Mouse (Mus musculus) heart, embryonic 13.5 days (tissue): ENCODE results near the gene Adck1. TPM values are rescaled to one million over a fixed set of nuclear protein-coding genes. Genes with fewer than 3 reads are reported as not detected.

Experiments
- ATAC-seq: fragments of 200-750 bp; cut with Nextera tagmentation; 2 replicates; pipeline ENCODE4 v1.8.0; 2017; ENCODE audit warnings: moderate TSS enrichment; ENCODE audit not compliant: insufficient number of reproducible peaks, low FRiP score, low TSS enrichment; ENCODE audit errors: extremely low read depth
- H3K27ac ChIP-seq: fragments of 300-500 bp; sonication (generic); replicated peaks from 2 replicates; pipeline ENCODE4 v1.5.1; 2015; ENCODE audit warnings: moderate library complexity, mild to moderate bottlenecking, inconsistent platforms
- H3K27me3 ChIP-seq: fragments of 300-500 bp; sonication (generic); replicated peaks from 2 replicates; pipeline ENCODE4 v1.6.1; 2015; ENCODE audit warnings: mild to moderate bottlenecking, inconsistent platforms
- H3K36me3 ChIP-seq: fragments of 300-500 bp; sonication (generic); 2 replicates; pipeline ENCODE4 v1.6.1; 2015; ENCODE audit warnings: mild to moderate bottlenecking, inconsistent platforms
- H3K4me1 ChIP-seq: fragments of 300-500 bp; sonication (generic); 2 replicates; pipeline ENCODE4 v1.6.1; 2015; ENCODE audit warnings: inconsistent platforms
- H3K4me2 ChIP-seq: fragments of 300-500 bp; sonication (generic); 2 replicates; pipeline ENCODE4 v1.6.1; 2015; ENCODE audit warnings: inconsistent platforms, mild to moderate bottlenecking, moderate library complexity
- H3K4me3 ChIP-seq: fragments of 300-500 bp; sonication (generic); 2 replicates; pipeline ENCODE4 v1.5.1; 2015; ENCODE audit warnings: moderate library complexity, mild to moderate bottlenecking, inconsistent platforms
- H3K9ac ChIP-seq: fragments of 300-500 bp; sonication (generic); 2 replicates; pipeline ENCODE4 v1.6.1; 2015; ENCODE audit warnings: inconsistent platforms, mild to moderate bottlenecking, moderate library complexity
- H3K9me3 ChIP-seq: fragments of 300-500 bp; sonication (generic); 2 replicates; pipeline ENCODE4 v1.6.1; 2016; ENCODE audit warnings: inconsistent platforms
- WGBS: fragments of 180-500 bp; shearing (Covaris S2); methylation state at CpG from one replicate; pipeline ENCODE4 v1.1.7; 2015; ENCODE audit warnings: mixed read lengths; 5-methylcytosine and 5-hydroxymethylcytosine counted together
- polyA plus RNA-seq: library from polyadenylated mRNA; unstranded; fragments of >200 nt; fragmentation: Nextera tagmentation; extraction: Ambion mirVana; gene quantifications from 2 replicates; pipeline ENCODE4 v1.2.1, GENCODE M21; 2015

Gene Adck1
- polyA plus RNA-seq, 1 experiment from 2014 or later, result 16.0 TPM

DNA sequence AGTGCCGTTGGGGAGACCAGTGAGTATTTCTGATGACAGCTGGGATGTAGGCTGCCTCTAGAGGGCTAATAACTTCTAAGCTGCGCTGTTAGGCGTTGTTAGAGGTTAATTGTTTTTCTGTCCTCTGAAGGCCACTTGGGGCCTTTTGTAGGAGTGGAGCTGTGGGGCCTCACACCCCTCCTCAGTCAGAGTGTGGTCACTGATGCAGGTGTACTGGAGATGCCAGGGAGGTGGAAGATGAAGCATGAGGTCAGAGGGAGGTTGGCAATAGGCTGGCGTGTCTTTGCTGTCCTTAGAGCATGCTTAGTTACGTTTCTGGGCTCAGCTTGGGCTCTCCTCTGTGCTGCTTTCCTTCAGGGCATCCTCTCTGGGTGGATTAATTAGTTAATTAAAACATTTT is 11.7 kb downstream of the Adck1 start:
- Histone ChIP-seq H3K36me3 (peaks cover 26% of the 10 kb centered on the region), H3K4me2 (no peak overlapping the region), H3K27me3 (no peaks in the 10 kb centered on the region), H3K27ac (no peak overlapping the region), H3K4me3 (no peak overlapping the region), H3K9me3 (no peaks in the 10 kb centered on the region), H3K4me1 (peaks cover 2% of the 10 kb centered on the region; the same call in 1 of the 2 replicates), H3K9ac (no peak overlapping the region)
- no peak for ATAC-seq
- 83% methylated on average over 5 of the region's 5 CpGs for WGBS

GRCm38 (mm10) chr12:88376820-88377219 is 16.5 kb downstream of the Adck1 start:
- H3K4me3 ChIP-seq, result no peak overlapping the region
- H3K4me1 ChIP-seq, result no peaks in the 10 kb centered on the region
- H3K36me3 ChIP-seq, result peaks cover 48% of the 10 kb centered on the region
- H3K4me2 ChIP-seq, result no peak overlapping the region
- no peak overlapping the region for H3K9ac ChIP-seq
- no peak for ATAC-seq
- 37% methylated on average over 10 of the region's 10 CpGs for WGBS
- no peaks in the 10 kb centered on the region for H3K27me3 ChIP-seq
- no peaks in the 10 kb centered on the region for H3K9me3 ChIP-seq
- H3K27ac ChIP-seq, result no peak overlapping the region

GRCm38 (mm10) chr12:88378256-88378655 is 17.9 kb downstream of the Adck1 start:
- Histone ChIP-seq H3K27ac (no peak overlapping the region), H3K4me2 (no peak overlapping the region), H3K4me1 (no peaks in the 10 kb centered on the region), H3K9me3 (no peaks in the 10 kb centered on the region), H3K27me3 (no peaks in the 10 kb centered on the region), H3K9ac (no peak overlapping the region), H3K4me3 (no peak overlapping the region), H3K36me3 (peaks cover 43% of the 10 kb centered on the region)
- WGBS, result 86% methylated on average over 2 of the region's 2 CpGs
- ATAC-seq, result no peak

- WGBS, result 84% methylated on average over 6 of the region's 6 CpGs
- Histone ChIP-seq H3K9me3 (no peaks in the 10 kb centered on the region), H3K36me3 (peaks cover 15% of the 10 kb centered on the region), H3K4me2 (no peak overlapping the region), H3K9ac (no peak overlapping the region), H3K4me3 (no peak overlapping the region), H3K4me1 (no peaks in the 10 kb centered on the region), H3K27me3 (no peaks in the 10 kb centered on the region), H3K27ac (no peak overlapping the region)
- no peak for ATAC-seq
Measured at GRCm38 (mm10) chr12:88388832-88389231, 28.5 kb downstream of the Adck1 start.

DNA sequence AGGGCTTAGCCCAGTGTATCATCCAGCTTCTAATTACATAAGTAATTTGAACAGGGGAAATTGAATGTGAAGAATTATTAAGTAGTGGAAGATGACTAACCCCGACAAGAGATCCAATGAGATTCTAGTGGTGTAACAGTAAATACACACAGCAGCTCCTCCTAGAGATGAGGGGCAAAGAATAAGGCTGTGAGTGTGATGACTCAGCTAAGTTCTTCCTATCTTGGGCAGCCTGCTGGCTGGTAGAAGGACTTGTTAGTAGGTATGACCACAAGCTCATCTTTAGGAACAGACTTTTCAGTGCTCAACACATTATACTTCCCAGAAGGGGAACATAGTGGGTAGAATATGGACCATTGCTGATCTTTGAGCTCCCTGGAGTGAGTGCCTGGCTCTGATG is 38.3 kb downstream of the Adck1 start:
- 80% methylated on average over 1 of the region's 1 CpGs for WGBS
- Histone ChIP-seq H3K9me3 (no peaks in the 10 kb centered on the region), H3K4me1 (no peaks in the 10 kb centered on the region), H3K4me2 (no peak overlapping the region), H3K4me3 (no peak overlapping the region), H3K27ac (no peak overlapping the region), H3K9ac (no peak overlapping the region), H3K27me3 (no peaks in the 10 kb centered on the region), H3K36me3 (peaks cover 10% of the 10 kb centered on the region)
- ATAC-seq, result no peak

- Histone ChIP-seq H3K36me3 (peaks cover 15% of the 10 kb centered on the region), H3K4me2 (no peak overlapping the region), H3K9me3 (no peaks in the 10 kb centered on the region), H3K27ac (no peak overlapping the region), H3K4me1 (no peaks in the 10 kb centered on the region), H3K9ac (no peak overlapping the region), H3K27me3 (no peaks in the 10 kb centered on the region), H3K4me3 (no peak overlapping the region)
- WGBS, result 53% methylated on average over 5 of the region's 5 CpGs
- ATAC-seq, result no peak
Measured at GRCm38 (mm10) chr12:88403541-88403940, 43.2 kb downstream of the Adck1 start.

GRCm38 (mm10) chr12:88405113-88405512 is 44.8 kb downstream of the Adck1 start:
- Histone ChIP-seq H3K27ac (no peak overlapping the region), H3K36me3 (peaks cover 15% of the 10 kb centered on the region), H3K27me3 (no peaks in the 10 kb centered on the region), H3K4me1 (no peaks in the 10 kb centered on the region), H3K9ac (no peak overlapping the region), H3K9me3 (no peaks in the 10 kb centered on the region), H3K4me2 (no peak overlapping the region), H3K4me3 (no peak overlapping the region)
- no peak for ATAC-seq
- WGBS, result 24% methylated on average over 2 of the region's 2 CpGs

- no peak for ATAC-seq
- Histone ChIP-seq H3K4me3 (no peak overlapping the region), H3K27me3 (no peaks in the 10 kb centered on the region), H3K27ac (no peak overlapping the region), H3K9ac (no peak overlapping the region), H3K4me1 (no peaks in the 10 kb centered on the region), H3K4me2 (no peak overlapping the region), H3K36me3 (peaks cover 22% of the 10 kb centered on the region), H3K9me3 (no peaks in the 10 kb centered on the region)
- WGBS, result 94% methylated on average over 4 of the region's 4 CpGs
Measured at GRCm38 (mm10) chr12:88407996-88408322, 47.6 kb downstream of the Adck1 start.

GRCm38 (mm10) chr12:88408323-88409047 is 48.1 kb downstream of the Adck1 start:
- no peak overlapping the region for H3K4me2 ChIP-seq
- no peak overlapping the region for H3K9ac ChIP-seq
- 71% methylated on average over 11 of the region's 11 CpGs for WGBS
- H3K9me3 ChIP-seq, result no peaks in the 10 kb centered on the region
- H3K4me3 ChIP-seq, result no peak overlapping the region
- no peak overlapping the region for H3K27ac ChIP-seq
- no peaks in the 10 kb centered on the region for H3K27me3 ChIP-seq
- ATAC-seq, result no peak
- no peaks in the 10 kb centered on the region for H3K4me1 ChIP-seq
- peaks cover 22% of the 10 kb centered on the region for H3K36me3 ChIP-seq

GRCm38 (mm10) chr12:88413239-88413638 is 52.9 kb downstream of the Adck1 start:
- no peak overlapping the region for H3K9ac ChIP-seq
- no peaks in the 10 kb centered on the region for H3K27me3 ChIP-seq
- H3K27ac ChIP-seq, result no peak overlapping the region
- no peaks in the 10 kb centered on the region for H3K4me1 ChIP-seq
- no peaks in the 10 kb centered on the region for H3K9me3 ChIP-seq
- WGBS, result 84% methylated on average over 1 of the region's 1 CpGs
- peaks cover 17% of the 10 kb centered on the region for H3K36me3 ChIP-seq
- H3K4me2 ChIP-seq, result no peak overlapping the region
- ATAC-seq, result no peak
- no peak overlapping the region for H3K4me3 ChIP-seq

DNA sequence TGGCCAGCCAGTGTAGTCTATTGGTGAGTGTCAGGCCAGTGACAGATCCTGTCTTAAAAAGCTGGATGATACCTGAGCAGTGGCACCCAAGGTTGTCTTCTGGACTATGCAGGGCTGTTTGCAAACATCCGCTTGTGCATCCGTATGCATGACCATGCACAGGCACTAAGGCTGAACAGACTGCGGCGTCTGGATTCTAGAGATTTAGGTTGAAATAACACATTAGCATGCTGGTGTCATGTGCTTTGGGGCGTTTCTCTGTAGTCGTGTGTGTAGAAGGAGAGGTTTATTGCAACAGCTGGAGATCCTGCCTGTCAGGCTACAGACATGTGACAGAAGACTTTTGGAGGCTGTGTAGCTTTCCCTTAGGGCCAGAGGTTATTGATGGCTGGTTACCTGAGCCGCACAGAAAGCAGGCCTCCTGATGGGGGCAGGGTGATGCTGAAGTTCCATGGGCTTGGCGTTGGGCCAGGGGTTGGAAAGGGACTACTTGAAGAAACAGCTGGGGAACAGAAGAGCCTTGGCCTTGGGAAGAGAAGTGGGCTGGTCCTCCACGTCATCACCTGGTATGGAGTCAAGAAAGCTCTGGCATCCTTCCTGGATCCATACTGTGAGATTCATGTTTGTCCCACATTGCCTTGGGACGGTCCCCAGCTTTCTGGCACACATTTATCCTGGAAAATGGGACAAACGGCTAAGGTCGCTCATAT is 59.7 kb downstream of the Adck1 start:
- H3K4me1 ChIP-seq, result peaks cover 4% of the 10 kb centered on the region
- H3K4me2 ChIP-seq, result no peak overlapping the region
- H3K27me3 ChIP-seq, result no peaks in the 10 kb centered on the region
- no peaks in the 10 kb centered on the region for H3K36me3 ChIP-seq
- H3K27ac ChIP-seq, result no peak overlapping the region
- WGBS, result 73% methylated on average over 12 of the region's 12 CpGs
- no peak overlapping the region for H3K4me3 ChIP-seq
- no peaks in the 10 kb centered on the region for H3K9me3 ChIP-seq
- no peak overlapping the region for H3K9ac ChIP-seq
- no peak for ATAC-seq

- H3K27me3 ChIP-seq, result no peaks in the 10 kb centered on the region
- no peak overlapping the region for H3K27ac ChIP-seq
- no peaks in the 10 kb centered on the region for H3K9me3 ChIP-seq
- H3K36me3 ChIP-seq, result peaks cover 9% of the 10 kb centered on the region
- ATAC-seq, result no peak
- H3K4me3 ChIP-seq, result no peak overlapping the region
- peaks cover 16% of the 10 kb centered on the region for H3K4me1 ChIP-seq
- no peak overlapping the region for H3K9ac ChIP-seq
- WGBS, result 82% methylated on average over 3 of the region's 3 CpGs
- H3K4me2 ChIP-seq, result no peak overlapping the region
Measured at GRCm38 (mm10) chr12:88426926-88427325, 66.6 kb downstream of the Adck1 start.
